Mouse (Mus musculus): ENCODE data around the gene Gsk3a.

The Gsk3a gene

DNA sequence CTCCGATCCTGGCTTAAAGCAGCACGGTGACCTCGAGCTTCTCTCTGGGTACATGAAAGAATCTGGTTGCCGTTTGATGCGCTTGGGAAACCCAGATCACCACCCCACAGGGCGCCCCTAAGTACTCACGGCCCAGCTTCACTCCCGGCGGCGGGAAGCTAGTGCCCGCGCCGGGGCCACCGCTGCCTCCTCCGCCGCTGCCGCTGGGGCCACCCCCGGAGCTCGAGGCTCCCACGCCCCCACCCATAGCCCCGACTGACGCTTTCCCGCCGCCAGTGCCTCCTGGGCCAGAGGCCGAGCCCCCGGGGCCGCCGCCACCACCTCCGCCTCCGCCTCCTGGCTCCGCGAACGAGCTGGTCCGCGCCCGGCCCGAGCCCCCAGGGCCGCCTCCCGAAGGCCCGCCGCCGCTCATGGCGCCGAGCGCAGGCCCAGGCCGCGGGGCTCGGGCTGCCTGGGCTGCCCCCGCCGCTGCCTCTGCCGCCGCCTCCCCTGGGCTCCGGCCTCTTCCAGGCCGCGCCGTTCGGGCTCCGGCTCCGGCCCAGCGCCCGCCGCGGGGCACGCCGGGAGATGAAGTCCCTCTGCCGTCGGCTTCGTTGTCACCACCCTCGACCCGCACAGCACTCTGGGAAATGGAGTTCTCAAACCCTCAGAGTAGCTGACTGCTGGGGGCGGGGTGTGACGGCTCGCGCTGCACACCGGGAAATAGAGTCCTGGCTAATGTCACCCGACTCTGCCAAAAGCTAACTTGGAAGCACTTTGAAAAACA is at the start of gene Gsk3a:
Gene Gsk3a (minus strand): TSS at position 603 of the 766 bp plus-strand sequence.
- peak; percentile 91 to 96 for DNase-seq (ENCODE audit: low spot score in 2 of 2)

DNA sequence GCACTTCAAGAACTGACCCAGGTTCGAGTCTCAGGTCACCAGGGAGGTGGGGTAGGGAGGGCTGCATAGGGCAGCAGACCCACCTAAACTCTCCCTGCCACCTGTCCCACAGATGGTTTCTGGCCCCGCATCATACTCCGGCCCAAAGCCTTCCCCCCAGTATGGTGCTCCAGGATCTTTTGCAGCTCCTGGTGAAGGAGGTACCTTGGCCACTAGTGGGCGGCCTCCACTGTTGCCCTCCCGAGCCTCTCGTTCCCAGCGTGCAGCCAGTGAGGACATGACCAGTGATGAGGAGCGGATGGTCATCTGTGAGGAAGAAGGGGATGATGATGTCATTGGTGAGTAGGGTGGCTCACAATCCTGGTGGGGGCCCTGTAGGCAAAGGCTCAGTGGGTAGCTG is 49.3 kb upstream of the Gsk3a start:
- DNase-seq (ENCODE audit: low spot score in 2 of 2) = no peak

DNA sequence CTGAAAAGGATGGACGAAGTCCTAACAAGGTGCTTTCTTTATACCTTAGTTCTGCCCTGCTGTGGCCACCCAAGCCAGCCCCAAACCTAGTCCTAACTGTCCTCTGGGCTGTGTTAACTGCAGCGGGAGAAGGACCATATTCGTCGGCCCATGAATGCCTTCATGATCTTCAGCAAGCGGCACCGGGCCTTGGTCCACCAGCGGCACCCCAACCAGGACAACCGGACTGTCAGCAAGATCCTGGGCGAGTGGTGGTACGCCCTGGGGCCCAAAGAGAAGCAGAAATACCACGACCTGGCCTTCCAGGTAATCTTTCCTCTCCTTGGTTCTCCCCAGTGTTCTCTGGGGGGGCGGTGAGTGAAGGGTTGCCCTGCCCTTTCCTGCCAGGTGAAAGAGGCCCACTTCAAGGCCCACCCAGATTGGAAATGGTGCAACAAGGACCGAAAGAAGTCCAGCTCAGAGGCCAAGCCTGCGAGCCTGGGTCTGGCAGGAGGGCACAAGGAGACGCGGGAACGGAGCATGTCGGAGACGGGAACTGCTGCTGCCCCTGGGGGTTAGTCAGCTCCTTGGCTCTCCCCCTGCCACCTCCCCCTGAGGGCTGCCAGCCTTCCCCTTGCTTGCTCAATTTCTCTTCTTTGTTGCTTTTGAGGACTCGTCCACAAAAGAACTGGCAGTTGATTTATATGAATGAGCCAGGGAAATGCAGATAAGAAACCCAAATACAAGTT is 48.0 kb upstream of the Gsk3a start:
- no peak for DNase-seq (ENCODE audit: low spot score in 2 of 2)

DNA sequence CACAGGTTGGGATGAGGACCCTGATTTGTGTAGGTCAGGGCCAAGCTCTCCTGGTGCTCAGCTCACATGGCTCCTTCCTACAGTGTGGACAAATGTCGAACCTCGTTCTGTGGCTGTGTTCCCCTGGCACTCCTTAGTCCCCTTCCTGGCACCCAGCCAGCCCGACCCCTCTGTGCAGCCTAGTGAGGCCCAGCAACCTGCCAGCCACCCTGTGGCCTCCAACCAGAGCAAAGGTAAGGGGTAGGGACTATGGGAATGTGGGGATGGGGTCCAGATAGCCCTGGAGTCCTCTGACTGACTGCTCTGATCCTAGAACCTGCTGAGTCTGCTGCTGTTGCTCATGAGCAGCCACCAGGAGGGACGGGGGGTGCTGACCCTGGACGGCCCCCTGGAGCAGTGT is 47.1 kb upstream of the Gsk3a start:
- DNase-seq (ENCODE audit: low spot score in 2 of 2) = no peak

GRCm38 (mm10) chr7:25284171-25284570 is 46.5 kb upstream of the Gsk3a start:
- no peak for DNase-seq (ENCODE audit: low spot score in 2 of 2)

DNA sequence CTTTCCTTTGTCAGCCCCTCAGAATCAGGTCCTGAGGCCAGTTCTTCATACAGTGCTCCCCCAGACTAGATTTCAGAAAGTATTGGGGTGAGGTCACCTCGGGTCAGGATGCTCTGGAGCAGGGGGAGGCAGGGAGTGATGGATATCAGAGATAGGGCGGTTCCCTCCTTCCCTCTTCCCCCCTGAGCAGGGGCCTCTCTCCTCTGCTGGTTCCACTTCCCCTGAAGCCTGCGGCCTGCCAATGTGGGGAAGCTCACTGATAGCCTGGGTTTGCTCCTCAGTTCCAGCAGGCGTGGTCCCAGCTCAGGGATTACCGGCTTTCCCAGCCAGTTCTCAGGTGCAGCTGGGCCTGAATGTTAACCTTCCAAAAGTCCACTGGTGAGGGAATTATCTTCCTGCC is 46.0 kb upstream of the Gsk3a start:
- no peak for DNase-seq (ENCODE audit: low spot score in 2 of 2)

DNA sequence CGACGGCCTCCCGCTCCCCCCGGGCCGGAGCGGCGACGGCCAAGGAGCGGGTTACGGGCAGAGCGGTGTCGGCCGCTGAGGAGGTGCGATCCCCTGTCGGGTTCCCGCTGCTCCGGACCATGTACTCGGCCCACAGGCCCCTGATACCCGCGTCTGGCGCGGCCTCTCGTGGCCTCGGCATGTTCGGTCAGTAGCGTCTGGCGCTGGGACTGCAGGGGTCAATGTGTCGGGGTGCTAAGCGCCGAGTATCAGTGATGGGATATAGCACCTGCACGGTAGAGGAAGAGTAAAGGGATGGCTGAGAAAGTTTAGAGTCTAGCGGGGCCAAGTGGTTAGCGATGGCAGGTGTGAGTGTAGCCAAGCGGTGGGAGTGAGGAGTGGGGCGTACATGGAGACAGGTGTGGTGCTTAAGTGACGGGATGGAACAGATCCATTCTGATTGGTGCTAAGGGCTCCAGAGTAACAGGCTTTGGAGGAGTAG is 45.1 kb upstream of the Gsk3a start:
- DNase-seq (ENCODE audit: low spot score in 2 of 2) = peak in 1 of 2 experiments; percentile 48

- DNase-seq (ENCODE audit: low spot score in 2 of 2) = peak; percentile 95 to 97
Measured at GRCm38 (mm10) chr7:25281734-25282601, 44.3 kb upstream of the Gsk3a start.

DNA sequence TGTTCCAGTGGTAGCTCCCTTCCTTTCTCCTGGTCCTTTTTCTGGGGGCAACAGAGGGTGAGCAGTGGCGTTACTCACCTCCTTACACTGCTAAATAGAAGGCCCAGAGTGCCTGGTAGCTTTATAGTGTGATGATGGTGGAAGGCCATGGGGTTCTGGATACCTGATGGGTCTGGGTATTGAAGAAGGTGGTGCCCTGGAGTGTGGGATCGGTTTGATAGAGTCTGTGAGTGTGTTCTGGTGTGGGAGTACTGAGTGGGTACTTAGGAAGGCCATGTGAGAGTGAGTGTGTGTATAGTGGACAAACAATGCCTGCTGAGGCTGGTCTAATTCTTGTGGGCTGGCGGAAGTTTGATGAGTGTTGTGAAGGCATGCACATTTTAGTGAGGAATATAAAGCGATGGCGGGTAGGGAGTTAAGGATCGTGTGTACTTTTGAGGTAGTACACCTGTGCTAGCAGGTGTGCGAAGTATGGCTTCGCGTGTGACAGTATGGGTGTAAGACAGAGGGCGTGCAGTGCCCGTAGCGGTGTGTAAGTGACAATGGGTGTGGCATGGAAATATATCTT is 43.6 kb upstream of the Gsk3a start:
- DNase-seq (ENCODE audit: low spot score in 2 of 2) = peak in 1 of 2 experiments; percentile 2

DNA sequence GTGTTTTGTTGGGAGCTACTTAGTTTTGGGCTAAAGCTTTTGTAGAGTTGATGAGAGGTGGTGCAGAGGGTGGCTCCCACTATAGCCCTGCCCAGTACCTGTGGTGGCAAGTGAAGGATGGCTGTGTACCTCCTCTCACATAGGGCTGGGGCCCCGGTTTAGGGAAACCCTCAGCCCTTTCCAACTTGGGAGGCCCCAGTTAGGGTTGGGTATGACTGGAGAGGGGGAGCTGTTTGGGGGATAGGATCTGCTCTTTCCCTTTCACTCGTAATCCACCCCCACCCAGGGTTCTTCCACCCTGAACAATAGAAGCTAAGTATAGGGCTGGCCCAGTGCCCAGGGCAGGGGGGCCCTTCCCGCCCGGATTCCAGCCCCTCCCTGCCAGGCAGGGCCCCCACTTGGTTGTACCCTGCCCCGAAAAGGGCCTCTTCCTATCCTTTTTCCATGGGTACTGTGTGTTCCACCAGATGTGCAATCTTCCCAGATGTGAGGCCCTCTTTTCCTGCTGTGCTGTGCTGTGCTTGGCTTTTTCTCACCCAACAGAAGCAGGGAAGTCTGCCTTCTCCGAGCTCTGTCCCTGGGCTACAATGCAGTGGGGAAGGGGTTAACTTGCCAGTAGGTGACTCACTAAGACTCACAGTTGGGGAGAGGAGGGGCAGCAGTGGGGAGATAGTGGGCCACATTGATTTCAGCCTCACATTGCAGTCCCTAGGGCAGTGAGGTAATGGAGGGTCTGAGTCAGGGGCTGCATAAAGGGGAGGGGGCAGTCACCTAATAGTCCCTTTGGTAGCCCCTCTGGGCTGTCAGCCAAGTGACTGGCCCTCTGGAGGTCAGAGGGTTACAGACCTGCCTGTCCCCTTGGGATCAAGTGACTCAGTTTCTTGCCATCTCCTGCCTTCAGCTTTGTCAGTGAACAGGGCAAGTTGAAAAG is 42.5 kb upstream of the Gsk3a start:
- DNase-seq (ENCODE audit: low spot score in 2 of 2) = peak in 1 of 2 experiments; percentile 16

DNA sequence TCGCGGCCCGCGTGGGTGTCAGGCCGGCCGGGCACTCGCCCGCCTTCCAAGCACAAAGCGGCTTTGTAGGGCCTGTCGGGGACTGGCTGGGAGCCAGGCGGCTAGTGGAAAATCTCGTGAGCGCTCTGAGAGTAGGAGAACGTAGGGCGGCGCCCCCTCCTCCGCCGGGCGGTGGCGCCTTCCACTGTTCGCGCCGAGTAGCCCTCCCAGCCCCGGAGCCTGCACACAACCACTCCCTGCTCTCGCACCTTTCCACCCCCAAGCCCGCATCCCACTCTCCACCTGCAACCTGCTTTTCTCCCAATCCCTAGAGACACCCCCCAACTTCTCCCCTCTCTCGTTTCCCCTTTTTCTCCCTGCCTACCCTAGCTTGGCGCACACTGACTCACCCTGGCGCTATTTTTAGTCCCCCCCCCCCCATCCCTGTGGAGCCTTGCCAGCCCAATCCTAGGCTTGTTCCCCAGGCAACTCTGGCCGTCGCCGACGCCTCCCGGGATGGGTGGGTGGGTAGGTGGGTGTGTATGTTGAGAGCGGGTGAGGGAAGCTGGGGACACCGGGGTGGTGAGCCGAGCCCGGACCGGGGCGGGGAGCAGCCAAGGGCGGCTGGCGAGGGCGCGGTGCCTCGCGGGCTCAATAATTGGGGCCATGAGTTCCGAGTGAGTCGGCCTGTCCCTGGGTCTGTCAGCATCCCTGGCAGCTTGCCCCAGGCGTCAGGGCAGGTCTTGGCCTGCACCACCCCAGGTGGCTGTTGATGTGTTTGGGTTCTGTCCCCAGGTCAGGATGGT is 41.6 kb upstream of the Gsk3a start:
- DNase-seq (ENCODE audit: low spot score in 2 of 2) = peak; percentile 80 to 91

DNA sequence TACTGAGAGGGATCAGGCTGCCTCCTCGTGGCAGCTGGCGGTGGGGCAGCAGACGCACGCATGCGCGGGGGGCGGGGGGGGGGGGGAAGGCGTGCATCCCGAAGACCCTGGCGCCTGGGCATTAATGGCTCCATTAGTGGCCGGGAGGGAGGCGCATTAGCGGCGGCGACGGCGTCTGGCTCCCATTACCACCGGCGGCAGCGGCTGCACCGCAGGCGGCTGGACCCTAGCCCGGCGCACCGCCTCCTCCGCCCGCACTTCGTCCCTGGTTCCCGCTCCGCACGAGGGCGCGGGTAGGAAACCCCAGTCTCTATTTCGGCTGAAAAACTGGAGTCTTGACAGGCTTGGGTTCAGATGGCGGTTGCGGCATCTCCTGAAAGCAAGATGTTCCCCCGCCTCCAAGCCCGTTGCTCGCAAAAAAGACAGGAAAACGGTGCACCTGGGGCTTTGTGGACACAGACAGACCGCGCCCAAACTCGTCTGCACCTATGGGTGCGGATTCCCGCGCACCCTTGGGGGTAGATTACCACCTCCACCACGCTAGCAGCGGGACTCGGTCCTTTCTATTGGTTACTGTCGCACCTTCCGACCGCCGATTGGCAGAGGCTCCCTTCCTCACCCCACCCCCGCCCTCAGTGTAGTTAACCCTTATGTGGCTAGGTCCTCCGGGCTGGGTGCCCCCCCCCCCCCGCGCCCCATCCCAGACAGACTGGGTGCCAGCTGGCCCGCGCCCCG is 40.9 kb upstream of the Gsk3a start:
- peak in 1 of 2 experiments; percentile 82 for DNase-seq (ENCODE audit: low spot score in 2 of 2)

GRCm38 (mm10) chr7:25277998-25278340 is 40.3 kb upstream of the Gsk3a start:
- DNase-seq (ENCODE audit: low spot score in 2 of 2) = no peak

DNA sequence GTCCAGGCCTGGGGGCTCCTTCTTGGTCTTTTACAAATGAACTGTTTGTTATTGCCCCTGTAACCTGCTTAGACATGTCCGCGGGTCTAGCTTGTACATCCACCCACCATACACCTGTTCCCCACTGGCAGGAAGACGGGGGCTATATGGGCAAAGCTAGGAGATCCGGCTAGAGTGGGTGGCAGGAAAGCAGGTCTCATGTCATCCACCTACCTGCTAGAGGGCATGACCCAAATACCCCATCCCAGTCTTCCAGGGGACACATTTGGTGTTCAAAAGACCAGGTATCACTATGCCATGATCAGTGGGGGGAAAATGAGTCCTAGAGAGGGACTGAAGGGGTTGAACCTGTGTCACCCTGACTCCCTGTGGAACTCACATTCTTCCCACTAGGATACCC is 39.8 kb upstream of the Gsk3a start:
- no peak for DNase-seq (ENCODE audit: low spot score in 2 of 2)

DNA sequence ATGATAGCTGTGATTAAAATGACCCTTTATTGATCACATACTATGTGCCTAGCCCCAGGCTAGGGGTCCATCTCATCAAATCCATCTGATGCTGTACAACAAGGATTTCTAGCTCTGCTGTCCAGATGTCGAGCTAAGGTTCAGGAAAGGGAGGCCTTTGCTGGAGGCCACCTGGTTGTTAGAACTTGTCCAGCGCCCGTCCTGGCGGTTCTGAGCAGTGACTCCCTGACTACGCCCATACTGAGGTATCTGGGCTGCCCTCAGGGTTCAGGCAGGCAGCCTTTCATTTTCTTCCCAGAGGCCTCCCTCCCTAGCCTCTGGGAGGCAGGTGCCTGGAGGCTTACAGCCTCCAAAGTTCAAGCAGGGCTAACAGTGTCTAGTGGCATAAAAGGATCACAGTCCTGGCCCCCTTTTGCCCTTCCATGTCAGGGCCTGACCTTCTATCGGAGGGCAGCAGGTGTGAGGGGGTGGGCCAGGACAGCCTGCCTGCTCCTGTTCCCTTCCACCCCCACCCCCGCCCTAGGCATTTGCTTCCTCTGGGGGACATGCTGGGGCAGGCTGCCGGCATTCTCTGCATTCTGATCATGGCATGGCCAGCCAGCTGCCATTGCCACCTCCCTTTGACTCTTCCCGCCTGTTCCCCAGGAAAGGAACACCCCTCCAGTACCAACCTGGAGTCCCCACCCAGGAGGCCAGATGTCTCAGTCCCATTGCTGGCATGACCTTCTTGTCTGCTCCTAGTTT is 38.1 kb upstream of the Gsk3a start:
- no peak for DNase-seq (ENCODE audit: low spot score in 2 of 2)

GRCm38 (mm10) chr7:25274996-25275395 is 37.3 kb upstream of the Gsk3a start:
- DNase-seq (ENCODE audit: low spot score in 2 of 2) = no peak

DNA sequence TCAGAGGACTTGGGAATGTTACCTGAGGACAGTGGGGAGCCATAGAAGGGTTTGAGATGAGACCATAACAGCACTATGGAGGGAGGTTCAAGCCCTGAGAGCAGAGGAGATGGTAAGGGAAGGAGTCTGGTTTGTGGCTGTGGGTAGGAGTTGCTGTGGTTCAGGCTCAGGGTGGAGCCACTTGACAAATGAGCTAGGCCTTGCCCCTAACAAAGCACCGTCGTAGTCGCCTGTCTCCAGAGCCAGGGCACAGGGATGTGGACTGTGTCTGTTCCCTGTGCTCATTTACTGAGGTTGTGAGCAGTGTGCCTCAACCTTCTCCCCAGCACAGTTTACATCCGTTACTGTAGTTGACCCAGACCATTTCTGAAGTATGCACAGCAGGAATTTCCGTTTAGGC is 36.9 kb upstream of the Gsk3a start:
- no peak for DNase-seq (ENCODE audit: low spot score in 2 of 2)
